Mouse (Mus musculus) G1E (cell line): ENCODE measurements around the gene Rap1gap2. TPM values are rescaled to one million over a fixed set of nuclear protein-coding genes. Genes with fewer than 3 reads are reported as not detected.

Source experiments
- ATAC-seq: 2 replicates; pipeline ENCODE4 v1.8.0; 2016; ENCODE audit warnings: mild to moderate bottlenecking; ENCODE audit not compliant: insufficient number of reproducible peaks, poor library complexity, low FRiP score, severe bottlenecking; ENCODE audit errors: extremely low read depth
- DNase-seq: peaks from one replicate; pipeline ENCODE4 v3.0.0; 2012; ENCODE audit warnings: low spot score
- H3K27me3 ChIP-seq: 2 replicates; pipeline ENCODE4 v1.6.1; 2012; ENCODE audit warnings: mild to moderate bottlenecking, low read length, inconsistent platforms; ENCODE audit not compliant: insufficient read depth
- H3K36me3 ChIP-seq: replicated peaks from 2 replicates; pipeline ENCODE3; 2012; ENCODE audit warnings: mild to moderate bottlenecking, inconsistent platforms
- H3K4me1 ChIP-seq: 2 replicates; pipeline ENCODE4 v1.6.1; 2012; ENCODE audit warnings: low read depth, low read length, inconsistent platforms, mixed read lengths; ENCODE audit not compliant: insufficient read depth
- H3K4me3 ChIP-seq: 2 replicates; pipeline ENCODE4 v1.5.1; 2012; ENCODE audit warnings: low read depth, mild to moderate bottlenecking, inconsistent platforms, low read length, moderate library complexity, mixed read lengths
- H3K9me3 ChIP-seq: replicated peaks from 2 replicates; pipeline ENCODE4 v1.6.1; 2012; ENCODE audit warnings: inconsistent platforms
- CTCF ChIP-seq: IDR thresholded peaks from 2 replicates; pipeline ENCODE4 v1.5.1; 2012; ENCODE audit warnings: low read depth, low read length, inconsistent platforms, mixed read lengths
- GATA1 ChIP-seq: IDR thresholded peaks from 2 replicates; pipeline ENCODE4 v1.6.1; 2012; ENCODE audit warnings: borderline replicate concordance, low read length, inconsistent platforms, mixed read lengths
- GATA2 ChIP-seq: IDR thresholded peaks from 2 replicates; pipeline ENCODE4 v1.6.1; 2012; ENCODE audit warnings: low read depth, low read length, inconsistent platforms, borderline replicate concordance
- POLR2AphosphoS5 ChIP-seq: IDR thresholded peaks from 2 replicates; pipeline ENCODE4 v1.6.1; 2012; ENCODE audit warnings: low read depth, low read length, inconsistent platforms; ENCODE audit not compliant: insufficient replicate concordance
- TAL1 ChIP-seq: conservative IDR thresholded peaks from 2 replicates; pipeline ENCODE4 v1.6.1; 2012; ENCODE audit warnings: low read depth, low read length, inconsistent platforms, mixed read lengths
- polyA plus RNA-seq: library from polyadenylated mRNA; stranded (reverse); fragments of >175 nt; gene quantifications from 2 replicates; pipeline ENCODE4 v1.2.3, GENCODE M21; 2012
- total RNA-seq, 2 experiments: library from RNA; stranded (forward) in 1 of 2; stranded (reverse) in 1 of 2; fragments of 200-1000 nt in 1 of 2; fragments of >200 nt in 1 of 2; fragmentation: Nextera tagmentation in 1 of 2; gene quantifications; 2 replicates each; pipeline ENCODE4 v1.2.3; 2014 to 2017

Rap1gap2 gene
- total and polyA plus RNA-seq, 3 experiments: 8.7 to 11.7 (median 9.4) TPM

DNA sequence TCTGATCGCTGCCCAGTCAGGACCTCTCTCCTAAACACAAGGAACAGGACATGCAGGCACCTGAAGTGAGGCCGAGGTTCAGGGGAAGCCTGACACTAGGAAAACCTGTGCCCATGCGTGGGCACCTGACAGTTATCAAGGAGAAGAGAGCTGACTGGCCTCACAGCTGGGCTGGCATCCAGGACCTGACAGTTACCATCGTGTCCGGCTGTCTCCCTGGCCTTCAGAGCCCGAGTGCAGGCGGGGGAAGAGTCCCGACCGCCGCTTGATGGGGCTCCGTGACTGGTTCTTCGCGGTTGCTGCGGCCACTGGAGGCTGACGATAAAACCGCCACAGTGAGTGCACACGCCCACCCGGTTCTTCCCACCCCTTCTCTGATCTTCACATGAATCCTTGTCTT lies 215.1 kb downstream of the Rap1gap2 start:
- no peak overlapping the region for H3K4me3 ChIP-seq
- H3K27me3 ChIP-seq: no peaks in the 10 kb centered on the region
- ATAC-seq (no peak), DNase-seq (no peak)
- no peak for TF ChIP-seq POLR2AphosphoS5
- TF ChIP-seq CTCF: no peak
- no peak for TF ChIP-seq GATA2
- TF ChIP-seq TAL1: no peak
- no peak for TF ChIP-seq GATA1
- no peaks in the 10 kb centered on the region for H3K9me3 ChIP-seq
- H3K36me3 ChIP-seq: peaks cover 98% of the 10 kb centered on the region
- no peaks in the 10 kb centered on the region for H3K4me1 ChIP-seq

DNA sequence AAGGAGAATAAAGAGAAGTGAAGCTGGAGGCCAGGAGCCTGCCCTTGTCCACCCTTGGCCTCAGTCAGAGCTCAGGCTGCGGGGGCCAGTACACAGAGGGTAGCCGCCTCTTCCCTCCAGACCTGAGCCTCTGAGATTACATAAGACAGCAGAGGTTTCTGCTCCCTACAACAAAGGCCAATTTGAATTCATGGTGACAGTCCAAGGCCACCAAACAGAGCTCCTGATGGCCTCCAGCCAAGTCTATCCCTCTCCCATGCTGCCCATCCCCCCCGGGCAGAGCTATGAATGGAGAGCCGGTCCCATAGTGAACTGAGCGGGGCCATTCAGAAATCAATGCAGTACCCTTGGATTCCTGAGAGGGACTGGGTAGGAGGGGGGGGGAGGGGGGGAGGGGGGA lies 217.2 kb downstream of the Rap1gap2 start:
- Histone ChIP-seq H3K27me3 (no peaks in the 10 kb centered on the region), H3K4me1 (no peaks in the 10 kb centered on the region), H3K4me3 (no peak overlapping the region), H3K9me3 (no peaks in the 10 kb centered on the region), H3K36me3 (peaks cover 94% of the 10 kb centered on the region)
- TF ChIP-seq TAL1 (no peak), POLR2AphosphoS5 (no peak), GATA1 (no peak)
- ATAC-seq (no peak), DNase-seq (no peak)

- TF ChIP-seq TAL1 (no peak), POLR2AphosphoS5 (no peak), GATA2 (no peak), GATA1 (no peak), CTCF (no peak)
- DNase-seq (no peak), ATAC-seq (no peak)
- H3K36me3 ChIP-seq: peaks cover 94% of the 10 kb centered on the region
- H3K4me3 ChIP-seq: no peak overlapping the region
- no peaks in the 10 kb centered on the region for H3K4me1 ChIP-seq
- no peaks in the 10 kb centered on the region for H3K9me3 ChIP-seq
- H3K27me3 ChIP-seq: peaks cover 2% of the 10 kb centered on the region; the same call in 1 of the 2 replicates
These were observed 217.8 kb downstream of the Rap1gap2 start for GRCm38 (mm10) chr11:74392903-74393302.

- no peak for TF ChIP-seq POLR2AphosphoS5
- TF ChIP-seq CTCF: no peak
- TF ChIP-seq GATA2: no peak
- no peak for TF ChIP-seq GATA1
- TF ChIP-seq TAL1: no peak
- Histone ChIP-seq H3K27me3 (peaks cover 8% of the 10 kb centered on the region), H3K36me3 (peaks cover 94% of the 10 kb centered on the region), H3K4me1 (no peaks in the 10 kb centered on the region), H3K4me3 (no peak overlapping the region), H3K9me3 (no peaks in the 10 kb centered on the region)
- DNase-seq (no peak), ATAC-seq (no peak)
These were observed 218.8 kb downstream of the Rap1gap2 start for GRCm38 (mm10) chr11:74391899-74392298.

GRCm38 (mm10) chr11:74387203-74387602 lies 223.5 kb downstream of the Rap1gap2 start:
- no peak for DNase-seq
- no peak for ATAC-seq
- Histone ChIP-seq H3K4me3 (no peak overlapping the region), H3K9me3 (no peaks in the 10 kb centered on the region), H3K4me1 (peaks cover 2% of the 10 kb centered on the region; the same call in 1 of the 2 replicates), H3K27me3 (peaks cover 21% of the 10 kb centered on the region), H3K36me3 (peaks cover 83% of the 10 kb centered on the region)
- TF ChIP-seq CTCF (no peak), GATA2 (no peak), POLR2AphosphoS5 (no peak), GATA1 (no peak), TAL1 (no peak)

GRCm38 (mm10) chr11:74385674-74386073 lies 225.0 kb downstream of the Rap1gap2 start:
- Histone ChIP-seq H3K9me3 (no peaks in the 10 kb centered on the region), H3K27me3 (peaks cover 21% of the 10 kb centered on the region), H3K4me3 (no peak overlapping the region), H3K36me3 (peaks cover 67% of the 10 kb centered on the region), H3K4me1 (peaks cover 2% of the 10 kb centered on the region; the same call in 1 of the 2 replicates)
- DNase-seq: no peak
- TF ChIP-seq GATA2: no peak
- TF ChIP-seq TAL1: no peak
- no peak for TF ChIP-seq GATA1
- no peak for TF ChIP-seq POLR2AphosphoS5
- ATAC-seq: no peak
